Mouse (Mus musculus): Measurements from ENCODE around the gene Zfp663. TPM values are rescaled to one million over a fixed set of nuclear protein-coding genes. Genes with fewer than 3 reads are reported as not detected.
A peak's percentile ranks its signal among the peaks of the same experiment; 100 is the strongest.

Gene Zfp663
- polyA plus RNA-seq (2015; fragmentation: Nextera tagmentation; extraction: Ambion mirVana) = 4.5 and 5.5 TPM in 2 replicates

DNA sequence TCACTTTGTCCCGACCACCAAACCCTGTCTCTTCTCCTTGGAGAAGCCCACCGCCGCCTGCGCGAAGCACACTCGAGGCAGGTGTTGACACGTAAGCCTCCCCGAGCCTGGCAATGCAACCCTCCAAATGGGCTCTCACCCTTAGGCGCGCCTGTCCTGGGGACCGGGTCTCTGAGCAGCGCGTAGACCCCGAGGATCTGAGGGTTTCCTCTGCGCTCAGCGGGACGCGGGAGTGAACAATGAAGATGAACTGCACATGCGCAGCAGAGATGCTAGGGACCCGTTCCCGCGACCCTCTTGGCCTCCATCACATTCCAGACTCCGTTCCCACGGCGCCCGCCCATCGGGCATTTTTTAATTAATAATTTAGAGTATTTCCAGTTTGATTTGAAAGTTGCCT, at the start of gene Zfp663:
TSS of gene Zfp663 (minus strand) at position 234 of the 400 bp plus-strand sequence.
- 0% methylated on average over 27 of the region's 27 CpGs for WGBS
- peak; percentile 41 for ATAC-seq
- H3K36me3 ChIP-seq (ENCODE audit: control insufficient read depth, insufficient read depth, low read length) = no peaks in the 10 kb centered on the region
- H3K27ac ChIP-seq (ENCODE audit: low read depth, low read length) = peak within 1 kb of the TSS; percentile 76
- peak within 1 kb of the TSS; percentile 86 for H3K4me2 ChIP-seq (ENCODE audit: low read length)
- peak within 1 kb of the TSS; percentile 76 for H3K9ac ChIP-seq (ENCODE audit: low read depth, low read length)
- peaks cover 5% of the 10 kb centered on the region for H3K4me1 ChIP-seq (ENCODE audit: control insufficient read depth, insufficient read depth, low read depth, low read length)
- no peaks in the 10 kb centered on the region for H3K9me3 ChIP-seq (ENCODE audit: control insufficient read depth, low read length)
- no peaks in the 10 kb centered on the region for H3K27me3 ChIP-seq (replicated peaks; ENCODE audit: control insufficient read depth, insufficient read depth, low read length)
- peak within 1 kb of the TSS; percentile 50 for H3K4me3 ChIP-seq (ENCODE audit: low read length)

DNA sequence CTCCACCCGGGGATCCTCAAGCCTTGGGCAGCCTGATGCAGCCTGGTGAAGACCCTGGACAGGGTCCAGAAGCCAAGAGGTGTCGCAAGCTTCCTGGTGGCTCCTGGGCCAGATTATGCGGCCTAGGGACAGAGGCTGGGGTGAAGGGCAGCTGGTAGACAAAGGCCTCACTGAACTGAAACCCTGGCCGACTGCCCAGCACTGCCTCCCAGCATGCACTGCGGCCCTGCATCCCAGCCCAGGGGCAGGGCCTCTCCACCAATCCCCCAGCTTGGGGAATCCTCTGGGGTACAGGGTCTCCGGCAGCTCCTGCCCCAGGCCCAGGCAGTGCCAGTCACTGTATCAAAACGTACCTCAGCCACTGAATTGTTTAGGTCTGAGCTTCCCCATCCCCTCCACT, 48.8 kb upstream of the Zfp663 start:
- ATAC-seq = peak; percentile 38
- 36% methylated on average over 7 of the region's 7 CpGs for WGBS
- H3K9me3 ChIP-seq (ENCODE audit: control insufficient read depth, low read length) = no peaks in the 10 kb centered on the region
- H3K4me1 ChIP-seq (ENCODE audit: control insufficient read depth, insufficient read depth, low read depth, low read length) = peaks cover 9% of the 10 kb centered on the region
- H3K27ac ChIP-seq (ENCODE audit: low read depth, low read length) = peak overlapping the region; percentile 46; the same call in 1 of the 2 replicates
- no peaks in the 10 kb centered on the region for H3K27me3 ChIP-seq (replicated peaks; ENCODE audit: control insufficient read depth, insufficient read depth, low read length)
- no peak overlapping the region for H3K4me2 ChIP-seq (ENCODE audit: low read length)
- no peak overlapping the region for H3K9ac ChIP-seq (ENCODE audit: low read depth, low read length)
- no peaks in the 10 kb centered on the region for H3K36me3 ChIP-seq (ENCODE audit: control insufficient read depth, insufficient read depth, low read length)
- no peak overlapping the region for H3K4me3 ChIP-seq (ENCODE audit: low read length)

DNA sequence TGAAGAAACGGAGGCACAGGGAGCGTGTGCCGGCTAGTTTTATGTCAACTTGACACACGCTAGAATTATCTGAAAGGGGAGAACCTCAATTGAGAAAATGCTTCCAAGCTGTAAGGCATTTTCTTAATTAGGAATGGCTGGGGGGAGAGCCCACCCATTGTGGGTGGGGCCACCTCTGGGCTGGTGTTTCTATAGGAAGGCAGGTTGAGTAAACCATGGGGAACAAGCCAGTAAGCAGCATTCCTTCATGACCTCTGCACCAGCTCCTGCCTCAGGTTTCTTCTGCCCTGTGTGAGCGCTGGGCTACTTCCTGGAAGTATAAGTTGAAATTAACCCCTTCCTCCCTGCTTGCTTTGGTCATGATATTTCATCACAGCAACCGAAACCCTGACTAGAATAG, 47.3 kb upstream of the Zfp663 start:
- 72% methylated on average over 6 of the region's 6 CpGs for WGBS
- H3K27me3 ChIP-seq (replicated peaks; ENCODE audit: control insufficient read depth, insufficient read depth, low read length) = no peaks in the 10 kb centered on the region
- no peak overlapping the region for H3K4me2 ChIP-seq (ENCODE audit: low read length)
- H3K27ac ChIP-seq (ENCODE audit: low read depth, low read length) = no peak overlapping the region
- H3K9ac ChIP-seq (ENCODE audit: low read depth, low read length) = no peak overlapping the region
- peaks cover 9% of the 10 kb centered on the region for H3K4me1 ChIP-seq (ENCODE audit: control insufficient read depth, insufficient read depth, low read depth, low read length)
- H3K36me3 ChIP-seq (ENCODE audit: control insufficient read depth, insufficient read depth, low read length) = no peaks in the 10 kb centered on the region
- H3K9me3 ChIP-seq (ENCODE audit: control insufficient read depth, low read length) = no peaks in the 10 kb centered on the region
- ATAC-seq = no peak
- no peak overlapping the region for H3K4me3 ChIP-seq (ENCODE audit: low read length)

DNA sequence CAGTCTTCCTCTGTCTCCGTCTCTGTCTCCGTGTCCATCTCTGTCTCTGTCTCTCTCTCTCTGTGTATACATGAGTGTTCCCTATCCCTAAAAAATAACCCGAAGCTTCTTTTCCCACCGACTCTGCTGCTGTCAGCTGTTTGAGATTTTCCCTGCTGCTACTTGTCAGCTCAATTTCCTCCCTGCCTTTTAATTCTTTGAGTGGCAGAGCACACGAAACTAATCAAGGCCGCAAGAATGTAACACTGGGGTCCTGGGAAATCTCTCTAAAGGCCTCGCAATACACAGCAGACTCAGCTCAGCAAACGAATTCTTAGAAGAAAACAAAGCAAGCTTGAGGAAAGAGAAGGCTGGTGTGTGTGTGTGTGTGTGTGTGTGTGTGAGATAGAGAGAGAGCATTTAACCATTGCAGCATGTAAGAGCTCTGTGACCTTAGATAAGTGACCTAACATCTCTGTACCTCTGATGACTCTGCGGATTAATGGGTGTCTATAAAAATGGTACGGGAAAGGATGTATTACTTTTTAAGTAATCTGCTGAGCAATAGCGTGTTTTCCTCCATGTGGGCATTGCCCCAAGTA, 46.7 kb upstream of the Zfp663 start:
- H3K9ac ChIP-seq (ENCODE audit: low read depth, low read length) = no peak overlapping the region
- H3K36me3 ChIP-seq (ENCODE audit: control insufficient read depth, insufficient read depth, low read length) = no peaks in the 10 kb centered on the region
- H3K27ac ChIP-seq (ENCODE audit: low read depth, low read length) = peak overlapping the region; percentile 40
- H3K4me1 ChIP-seq (ENCODE audit: control insufficient read depth, insufficient read depth, low read depth, low read length) = peaks cover 9% of the 10 kb centered on the region
- no peak for ATAC-seq
- H3K27me3 ChIP-seq (replicated peaks; ENCODE audit: control insufficient read depth, insufficient read depth, low read length) = no peaks in the 10 kb centered on the region
- H3K4me3 ChIP-seq (ENCODE audit: low read length) = no peak overlapping the region
- no peak overlapping the region for H3K4me2 ChIP-seq (ENCODE audit: low read length)
- no peaks in the 10 kb centered on the region for H3K9me3 ChIP-seq (ENCODE audit: control insufficient read depth, low read length)
- WGBS = 39% methylated on average over 11 of the region's 11 CpGs

DNA sequence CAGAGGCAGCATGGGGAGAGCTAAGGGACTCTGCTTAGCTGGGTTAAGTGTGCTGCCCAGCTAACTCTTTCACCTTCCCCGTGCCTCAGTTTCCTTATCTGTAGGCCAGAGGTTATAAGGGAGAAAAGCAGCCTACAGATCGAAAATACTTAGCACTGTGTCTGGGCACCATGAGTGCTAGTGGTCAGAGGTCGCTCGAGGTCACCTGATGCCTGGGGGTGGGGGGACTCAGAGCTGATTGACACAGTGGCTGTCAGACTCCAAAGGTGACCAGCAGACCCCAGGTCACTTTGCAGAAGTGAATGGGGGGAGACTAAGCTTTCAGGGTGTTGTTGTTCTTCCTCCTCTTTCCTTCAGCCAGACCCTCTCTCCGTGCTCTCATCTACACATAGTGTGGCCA, 45.8 kb upstream of the Zfp663 start:
- H3K4me3 ChIP-seq (ENCODE audit: low read length) = no peak overlapping the region
- ATAC-seq = no peak
- no peaks in the 10 kb centered on the region for H3K27me3 ChIP-seq (replicated peaks; ENCODE audit: control insufficient read depth, insufficient read depth, low read length)
- H3K4me2 ChIP-seq (ENCODE audit: low read length) = no peak overlapping the region
- no peak overlapping the region for H3K27ac ChIP-seq (ENCODE audit: low read depth, low read length)
- no peak overlapping the region for H3K9ac ChIP-seq (ENCODE audit: low read depth, low read length)
- 79% methylated on average over 5 of the region's 5 CpGs for WGBS
- H3K36me3 ChIP-seq (ENCODE audit: control insufficient read depth, insufficient read depth, low read length) = no peaks in the 10 kb centered on the region
- H3K4me1 ChIP-seq (ENCODE audit: control insufficient read depth, insufficient read depth, low read depth, low read length) = peaks cover 5% of the 10 kb centered on the region
- H3K9me3 ChIP-seq (ENCODE audit: control insufficient read depth, low read length) = no peaks in the 10 kb centered on the region

DNA sequence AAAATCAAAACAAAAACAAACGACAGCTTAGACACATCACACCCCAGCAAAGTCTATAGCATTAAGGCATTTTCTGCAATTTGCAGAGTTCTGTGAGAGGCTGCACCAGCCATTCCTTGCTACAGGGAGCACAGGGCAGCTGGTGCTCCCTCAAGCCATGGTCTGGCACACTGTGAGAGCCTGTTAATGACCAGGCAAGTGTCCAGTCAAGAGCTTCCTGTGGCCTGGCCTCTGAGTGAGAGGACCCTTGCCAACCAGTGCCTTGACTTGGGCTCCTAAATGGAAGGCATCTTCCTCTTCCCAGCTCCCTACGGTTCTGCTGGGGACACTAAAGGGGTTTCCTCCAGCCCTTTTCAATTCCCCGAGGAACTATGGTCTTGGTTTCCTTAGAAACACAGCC, 45.4 kb upstream of the Zfp663 start:
- peaks cover 5% of the 10 kb centered on the region for H3K4me1 ChIP-seq (ENCODE audit: control insufficient read depth, insufficient read depth, low read depth, low read length)
- no peak overlapping the region for H3K27ac ChIP-seq (ENCODE audit: low read depth, low read length)
- 47% methylated on average over 3 of the region's 3 CpGs for WGBS
- H3K9ac ChIP-seq (ENCODE audit: low read depth, low read length) = no peak overlapping the region
- H3K4me2 ChIP-seq (ENCODE audit: low read length) = no peak overlapping the region
- H3K4me3 ChIP-seq (ENCODE audit: low read length) = no peak overlapping the region
- no peaks in the 10 kb centered on the region for H3K27me3 ChIP-seq (replicated peaks; ENCODE audit: control insufficient read depth, insufficient read depth, low read length)
- H3K9me3 ChIP-seq (ENCODE audit: control insufficient read depth, low read length) = no peaks in the 10 kb centered on the region
- no peak for ATAC-seq
- no peaks in the 10 kb centered on the region for H3K36me3 ChIP-seq (ENCODE audit: control insufficient read depth, insufficient read depth, low read length)

DNA sequence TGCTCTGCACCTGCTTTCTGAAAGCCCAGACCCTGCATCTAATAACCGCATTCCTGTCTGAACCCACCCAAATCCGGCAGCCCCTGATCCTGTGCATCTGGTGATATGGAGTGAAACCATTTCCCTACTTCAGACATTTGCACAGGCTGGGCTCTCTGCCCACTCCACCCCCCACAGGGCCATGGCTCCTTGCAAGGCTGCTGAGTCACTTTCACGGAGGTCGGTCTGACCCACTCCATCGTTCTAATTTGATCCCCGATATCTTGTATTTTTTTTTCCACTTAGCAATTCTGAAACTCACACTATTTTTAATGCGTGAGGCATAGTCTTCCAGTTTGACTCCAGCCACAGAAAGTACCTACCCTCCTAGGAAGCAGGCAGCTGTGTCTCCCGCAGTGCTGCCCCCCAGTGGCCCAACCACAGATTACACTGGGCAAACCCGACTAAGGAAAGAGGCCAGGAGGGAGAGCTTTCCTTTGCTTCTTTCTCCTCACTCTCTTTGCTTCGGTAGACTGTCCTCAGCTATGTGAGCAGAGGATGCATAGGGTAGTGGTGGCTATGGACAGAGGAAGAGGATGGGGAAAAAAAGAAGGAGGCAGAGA, 39.3 kb upstream of the Zfp663 start:
- Histone ChIP-seq H3K4me1 (ENCODE audit: control insufficient read depth, insufficient read depth, low read depth, low read length) (0 out of 2 replicates have a peak, but pooled peaks cover 3% of the 10 kb centered on the region), H3K4me2 (ENCODE audit: low read length) (no peak overlapping the region), H3K9ac (ENCODE audit: low read depth, low read length) (no peak overlapping the region), H3K4me3 (ENCODE audit: low read length) (no peak overlapping the region), H3K27me3 (replicated peaks; ENCODE audit: control insufficient read depth, insufficient read depth, low read length) (no peaks in the 10 kb centered on the region), H3K36me3 (ENCODE audit: control insufficient read depth, insufficient read depth, low read length) (no peaks in the 10 kb centered on the region), H3K9me3 (ENCODE audit: control insufficient read depth, low read length) (no peaks in the 10 kb centered on the region), H3K27ac (ENCODE audit: low read depth, low read length) (no peak overlapping the region)
- 39% methylated on average over 10 of the region's 10 CpGs for WGBS
- ATAC-seq = no peak

DNA sequence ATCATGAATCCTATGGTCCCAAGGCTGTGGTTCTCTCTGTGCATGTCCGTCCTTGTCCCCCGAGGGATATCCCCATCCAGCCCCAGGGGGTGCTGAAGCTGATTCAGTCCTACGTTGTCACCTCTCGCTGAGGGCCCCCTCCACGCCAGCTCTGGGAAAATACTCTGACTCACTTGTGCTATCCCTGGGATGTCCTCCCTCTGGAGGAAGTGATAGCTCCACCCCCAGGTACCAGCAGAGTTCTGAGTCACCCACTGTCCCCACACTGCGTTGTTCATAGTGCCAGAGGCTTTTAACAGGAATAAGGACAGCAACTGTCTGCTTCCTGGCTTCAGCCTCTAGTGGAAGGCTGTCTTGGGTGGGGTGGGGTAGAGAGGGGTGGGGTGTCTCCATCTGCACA, 36.8 kb upstream of the Zfp663 start:
- no peaks in the 10 kb centered on the region for H3K36me3 ChIP-seq (ENCODE audit: control insufficient read depth, insufficient read depth, low read length)
- WGBS = 66% methylated on average over 6 of the region's 6 CpGs
- no peak overlapping the region for H3K4me3 ChIP-seq (ENCODE audit: low read length)

DNA sequence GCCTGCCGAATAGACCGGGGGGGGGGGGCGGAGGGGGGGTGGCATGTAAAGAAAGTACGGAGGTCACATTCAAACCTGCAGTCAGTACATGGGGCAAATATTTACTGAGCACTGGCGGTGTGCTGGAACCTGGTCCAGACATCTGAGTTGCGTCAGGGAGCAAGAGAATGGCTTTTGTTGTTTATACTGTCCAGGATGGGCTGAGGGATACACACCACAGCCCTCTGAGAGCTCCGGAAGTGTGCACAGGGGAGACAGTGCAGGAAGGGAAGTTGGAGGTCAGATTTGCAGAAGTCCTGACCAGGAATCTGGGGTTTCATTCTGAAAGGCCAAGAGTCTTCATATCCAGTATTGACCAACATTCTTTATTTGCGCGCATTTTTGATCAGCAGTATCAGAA, 36.4 kb upstream of the Zfp663 start:
- H3K27ac ChIP-seq (ENCODE audit: low read depth, low read length) = no peak overlapping the region
- H3K4me1 ChIP-seq (ENCODE audit: control insufficient read depth, insufficient read depth, low read depth, low read length) = 0 out of 2 replicates have a peak, but pooled peaks cover 3% of the 10 kb centered on the region
- H3K36me3 ChIP-seq (ENCODE audit: control insufficient read depth, insufficient read depth, low read length) = no peaks in the 10 kb centered on the region
- no peak overlapping the region for H3K4me3 ChIP-seq (ENCODE audit: low read length)
- H3K27me3 ChIP-seq (replicated peaks; ENCODE audit: control insufficient read depth, insufficient read depth, low read length) = no peaks in the 10 kb centered on the region
- WGBS = 74% methylated on average over 9 of the region's 9 CpGs
- no peak overlapping the region for H3K4me2 ChIP-seq (ENCODE audit: low read length)
- no peaks in the 10 kb centered on the region for H3K9me3 ChIP-seq (ENCODE audit: control insufficient read depth, low read length)
- ATAC-seq = no peak
- H3K9ac ChIP-seq (ENCODE audit: low read depth, low read length) = no peak overlapping the region

More for the DNA sequence above, 36.8 kb upstream of the Zfp663 start:
- ATAC-seq = no peak
- Histone ChIP-seq H3K4me2 (ENCODE audit: low read length) (no peak overlapping the region), H3K9me3 (ENCODE audit: control insufficient read depth, low read length) (no peaks in the 10 kb centered on the region), H3K27ac (ENCODE audit: low read depth, low read length) (no peak overlapping the region), H3K9ac (ENCODE audit: low read depth, low read length) (no peak overlapping the region), H3K27me3 (replicated peaks; ENCODE audit: control insufficient read depth, insufficient read depth, low read length) (no peaks in the 10 kb centered on the region), H3K4me1 (ENCODE audit: control insufficient read depth, insufficient read depth, low read depth, low read length) (0 out of 2 replicates have a peak, but pooled peaks cover 3% of the 10 kb centered on the region)
